Mouse (Mus musculus): ENCODE data around the gene Pdia4.

- TF ChIP-seq CTCF (IDR thresholded peaks at IDR 0.05; ENCODE audit: control insufficient read depth, insufficient read depth, insufficient replicate concordance, low read depth, low read length) (no peak), POLR2A (IDR thresholded peaks at IDR 0.05; ENCODE audit: control insufficient read depth, low read depth, low read length) (no peak)
Measured at GRCm38 (mm10) chr6:47821776-47822175, 8.5 kb upstream of the Pdia4 start.

Data from testis, adult 2 months (tissue).